ENCODE assay signal across 12 mouse cellular contexts in the genomic region with DNA sequence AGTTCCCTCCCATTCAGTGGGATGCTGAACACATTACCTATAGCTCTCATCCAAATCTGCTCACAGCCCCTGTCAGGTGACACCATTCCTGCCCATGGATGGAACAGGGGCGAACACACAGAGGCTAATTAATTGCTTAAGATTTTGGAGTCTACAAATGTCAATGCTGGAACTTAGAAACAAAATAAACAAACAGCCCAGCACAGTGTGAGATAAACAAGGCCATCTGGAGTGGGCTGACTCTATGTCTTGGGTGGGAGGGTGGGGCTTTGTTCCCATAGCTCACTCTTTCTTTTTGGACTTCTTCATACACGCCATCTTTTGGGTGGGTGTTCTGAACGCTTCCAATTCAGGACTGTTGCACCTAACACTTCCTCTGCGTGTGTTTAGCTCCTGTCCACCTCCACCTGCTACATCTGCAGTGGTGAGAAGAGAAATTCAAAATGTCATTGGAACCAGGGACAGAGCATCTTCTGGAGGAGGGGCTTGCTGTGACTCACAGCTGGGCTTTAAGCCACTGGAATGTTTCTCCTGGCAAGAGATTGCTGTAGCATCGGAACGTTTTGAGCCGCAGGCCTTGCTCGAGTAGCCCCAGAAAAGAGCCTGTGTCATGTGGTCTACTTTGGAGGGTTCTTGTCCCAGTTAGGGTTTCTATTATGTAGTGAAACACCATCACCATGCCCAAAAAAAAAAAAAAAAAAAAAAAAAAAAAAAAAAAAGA. TPM values are rescaled to one million over a fixed set of nuclear protein-coding genes. Genes with fewer than 3 reads are reported as not detected.
DNase-seq lines count a peak whose midpoint lies in the region; ATAC-seq lines count a peak whose summit lies in the region.
"Had no signal": no experiment of that assay in that cellular context is flagged by ENCODE, and none has a peak within 500 bp of the region (broad histone marks: within the 10 kb centered on the region; RNA-seq: fewer than 3 reads in every experiment).

No protein-coding gene starts in this region.

- no peak overlapping the region for H3K27ac ChIP-seq in midbrain, embryonic 16.5 days (ENCODE audit: low read length)
- H3K27ac ChIP-seq: embryonic facial prominence, embryonic 15.5 days; macrophage had no signal

- no peaks in the 10 kb centered on the region for H3K9me3 ChIP-seq in midbrain, embryonic 16.5 days (replicated peaks; ENCODE audit: control insufficient read depth, low read length, poor library complexity, severe bottlenecking)
- H3K9me3 ChIP-seq: embryonic facial prominence, embryonic 15.5 days had no signal

- H3K9ac ChIP-seq in midbrain, embryonic 16.5 days (ENCODE audit: low read depth, low read length) = no peak overlapping the region
- H3K9ac ChIP-seq: embryonic facial prominence, embryonic 15.5 days had no signal

- 82% methylated on average over 8 of the region's 8 CpGs for WGBS in midbrain, embryonic 16.5 days

- H3K36me3 ChIP-seq in midbrain, embryonic 16.5 days (ENCODE audit: control insufficient read depth, insufficient read depth, low read length) = no peaks in the 10 kb centered on the region
- H3K36me3 ChIP-seq: embryonic facial prominence, embryonic 15.5 days had no signal

- H3K4me3 ChIP-seq in midbrain, embryonic 16.5 days (ENCODE audit: low read depth, low read length) = no peak overlapping the region
- H3K4me3 ChIP-seq: embryonic facial prominence, embryonic 15.5 days had no signal

- DNase-seq in heart, postnatal 10 days = peak; percentile 58 to 65
- DNase-seq in heart, postnatal 25 days (ENCODE audit: low spot score) = no peak
- peak; percentile 62 for DNase-seq in right cerebral cortex, adult 18-20 months
- no peak for DNase-seq in right cerebral cortex, postnatal 4 days
- peak; percentile 60 to 73 for DNase-seq in frontal cortex, postnatal 36 days (ENCODE audit: low spot score in 2 of 2)
- DNase-seq in thymus, postnatal 10 days (ENCODE audit: low spot score in 2 of 2) = no peak
- DNase-seq in spleen, postnatal 10 days (ENCODE audit: low spot score in 2 of 2) = no peak
- DNase-seq: cerebellum, adult 8-10 months; kidney, adult 8-10 months had no signal

- H3K4me1 ChIP-seq in midbrain, embryonic 16.5 days (ENCODE audit: control insufficient read depth, insufficient read depth, low read length) = no peaks in the 10 kb centered on the region

- H3K4me2 ChIP-seq in midbrain, embryonic 16.5 days (ENCODE audit: low read length) = no peak overlapping the region
- H3K4me2 ChIP-seq: embryonic facial prominence, embryonic 15.5 days had no signal

- no peaks in the 10 kb centered on the region; the same call in 1 of the 2 replicates for H3K27me3 ChIP-seq in midbrain, embryonic 16.5 days (ENCODE audit: control insufficient read depth, insufficient read depth, low read depth, low read length)
- H3K27me3 ChIP-seq: embryonic facial prominence, embryonic 15.5 days had no signal

- no peak for ATAC-seq in midbrain, embryonic 16.5 days

- intact Hi-C loops in heart, postnatal 10 days (cut with DNase I) = loop anchor here (10.0 kb wide), 1 partner anchor 452 kb away; no protein-coding TSS in a partner anchor
- intact Hi-C loops in heart, postnatal 25 days (cut with DNase I) = no loop called here

RNA-seq across cellular contexts. Expression of gene 9530068E07Rik, which starts 37.0 kb away (rescaled TPM):
- 100 to 1,000 TPM; 111 to 117 TPM for total RNA-seq in heart, postnatal 10 days (2021)
- 10 to 100 TPM; 72.8 to 79.0 TPM for total RNA-seq in heart, postnatal 25 days (2021)
- polyA plus RNA-seq in midbrain, embryonic 16.5 days (2015; fragmentation: Nextera tagmentation; extraction: Ambion mirVana) = 130 and 138 TPM in 2 replicates

Comparison
In these comparisons a context has a peak if more than half of its experiments do, and no peak if none do; other contexts are left out.
1. DNase-seq: peak in heart, postnatal 10 days (2 of 2), right cerebral cortex, adult 18-20 months (single experiment) and frontal cortex, postnatal 36 days (2 of 2); none in heart, postnatal 25 days (single experiment), right cerebral cortex, postnatal 4 days (single experiment), thymus, postnatal 10 days (0 of 2) and spleen, postnatal 10 days (0 of 2).